Mouse (Mus musculus) kidney, adult 2 months (tissue): ENCODE measurements around the gene Sim1.

Experiments
- CTCF ChIP-seq: fragments of 200-500 bp; conservative IDR thresholded peaks from 2 replicates; pipeline ENCODE4 v1.5.1; 2011; ENCODE audit warnings: low read depth, mild to moderate bottlenecking, control low read depth, low read length, moderate library complexity, mixed read lengths; ENCODE audit not compliant: insufficient read depth, insufficient read length
- POLR2A ChIP-seq: fragments of 200-500 bp; IDR thresholded peaks from one replicate; pipeline ENCODE4 v1.6.1; 2011; ENCODE audit warnings: low read depth, low read length, control low read depth

DNA sequence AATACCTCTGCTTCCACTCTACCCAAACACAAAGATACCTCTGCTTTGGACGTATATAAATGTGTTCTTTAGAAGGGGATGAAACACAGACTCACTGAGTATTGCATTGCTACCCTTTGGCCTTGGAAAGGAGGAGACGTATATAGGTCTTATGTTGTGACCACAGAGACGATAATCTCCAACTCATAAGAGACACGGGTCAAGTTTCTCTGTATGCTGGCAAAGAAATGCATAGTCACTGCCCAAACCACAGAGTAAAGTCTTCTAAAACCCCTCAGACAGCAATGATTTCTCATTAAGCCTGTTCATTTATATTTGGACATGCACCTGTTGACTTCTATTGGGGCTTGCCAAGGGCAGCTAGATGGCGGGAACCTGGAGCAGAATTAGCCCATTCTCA lies 17.6 kb upstream of the Sim1 start:
- no peak for TF ChIP-seq POLR2A
- TF ChIP-seq CTCF, result no peak
